Mouse (Mus musculus) small intestine, adult 2 months (tissue): ENCODE measurements around the gene Gm20422. TPM values are rescaled to one million over a fixed set of nuclear protein-coding genes. Genes with fewer than 3 reads are reported as not detected.

Source experiments
- H3K27ac ChIP-seq: fragments of 200-500 bp; 2 replicates; pipeline ENCODE4 v1.5.1; 2012; ENCODE audit warnings: low read depth, low read length, control low read depth, inconsistent platforms; ENCODE audit not compliant: insufficient read depth
- H3K27me3 ChIP-seq: fragments of 200-500 bp; 2 replicates; pipeline ENCODE4 v1.6.1; 2012; ENCODE audit warnings: mild to moderate bottlenecking, moderate library complexity, low read length, inconsistent platforms; ENCODE audit not compliant: control insufficient read depth, insufficient read depth
- H3K36me3 ChIP-seq: fragments of 200-500 bp; 2 replicates; pipeline ENCODE4 v1.6.1; 2012; ENCODE audit warnings: mild to moderate bottlenecking, low read length, control low read depth, inconsistent platforms; ENCODE audit not compliant: control insufficient read depth, insufficient read depth
- H3K4me1 ChIP-seq: fragments of 200-500 bp; 2 replicates; pipeline ENCODE4 v1.6.1; 2012; ENCODE audit warnings: low read length, inconsistent platforms, mixed read lengths; ENCODE audit not compliant: control insufficient read depth, insufficient read depth, insufficient read length
- H3K4me3 ChIP-seq: fragments of 200-500 bp; 2 replicates; pipeline ENCODE4 v1.5.1; 2012; ENCODE audit warnings: low read depth, mild to moderate bottlenecking, control low read depth, inconsistent platforms, low read length, moderate library complexity
- CTCF ChIP-seq: fragments of 200-500 bp; IDR thresholded peaks from 2 replicates; pipeline ENCODE4 v1.5.1; 2012; ENCODE audit warnings: low read depth, mild to moderate bottlenecking, control low read depth, inconsistent platforms, low read length, moderate library complexity, mixed read lengths; ENCODE audit not compliant: insufficient replicate concordance, insufficient read length; ENCODE audit errors: extremely low read depth
- POLR2A ChIP-seq: fragments of 200-500 bp; IDR thresholded peaks from 2 replicates; pipeline ENCODE4 v1.6.1; 2012; ENCODE audit warnings: low read depth, mild to moderate bottlenecking, control low read depth, inconsistent platforms, low read length, moderate library complexity
- WGBS: fragments of 180-500 bp; shearing (Covaris S2); methylation state at CpG from one replicate; pipeline ENCODE4 v1.1.7; 2018; 5-methylcytosine and 5-hydroxymethylcytosine counted together
- polyA plus RNA-seq: library from polyadenylated mRNA; depleted of rRNA; stranded (reverse); fragments of >200 nt; gene quantifications from 2 replicates; pipeline ENCODE4 v1.2.3, GENCODE M21; 2012

The Gm20422 gene
- polyA plus RNA-seq, 1 experiment = not detected

- Histone ChIP-seq H3K4me1 (no peaks in the 10 kb centered on the region), H3K27ac (no peak overlapping the region), H3K27me3 (no peaks in the 10 kb centered on the region), H3K36me3 (no peaks in the 10 kb centered on the region), H3K4me3 (no peak overlapping the region)
- TF ChIP-seq POLR2A (no peak), CTCF (no peak)
- 65% methylated on average over 9 of the region's 12 CpGs for WGBS
Measured at GRCm38 (mm10) chr8:69777111-69777510, 2.4 kb upstream of the Gm20422 start.

- 42% methylated on average over 2 of the region's 2 CpGs for WGBS
- peaks cover 1% of the 10 kb centered on the region; the same call in 1 of the 2 replicates for H3K36me3 ChIP-seq
- H3K4me1 ChIP-seq = no peaks in the 10 kb centered on the region
- no peak overlapping the region for H3K4me3 ChIP-seq
- H3K27me3 ChIP-seq = no peaks in the 10 kb centered on the region
- TF ChIP-seq CTCF (no peak), POLR2A (no peak)
- no peak overlapping the region for H3K27ac ChIP-seq
Measured at GRCm38 (mm10) chr8:69775149-69775534, 456 bp upstream of the Gm20422 start.

GRCm38 (mm10) chr8:69772106-69772505 is 2.6 kb downstream of the Gm20422 start:
- H3K4me3 ChIP-seq = no peak overlapping the region
- H3K36me3 ChIP-seq = peaks cover 17% of the 10 kb centered on the region
- no peak overlapping the region for H3K27ac ChIP-seq
- no peaks in the 10 kb centered on the region for H3K27me3 ChIP-seq
- TF ChIP-seq CTCF = no peak
- TF ChIP-seq POLR2A = no peak
- WGBS = 87% methylated on average over 2 of the region's 2 CpGs
- H3K4me1 ChIP-seq = no peaks in the 10 kb centered on the region

GRCm38 (mm10) chr8:69771221-69771620 is 3.5 kb downstream of the Gm20422 start:
- Histone ChIP-seq H3K27ac (no peak overlapping the region), H3K4me3 (no peak overlapping the region), H3K27me3 (no peaks in the 10 kb centered on the region), H3K36me3 (peaks cover 25% of the 10 kb centered on the region), H3K4me1 (no peaks in the 10 kb centered on the region)
- TF ChIP-seq CTCF (no peak), POLR2A (no peak)
- WGBS = 77% methylated on average over 9 of the region's 9 CpGs

GRCm38 (mm10) chr8:69761814-69762445 is 12.8 kb downstream of the Gm20422 start:
- H3K27ac ChIP-seq = no peak overlapping the region
- WGBS = 93% methylated on average over 4 of the region's 4 CpGs
- peaks cover 44% of the 10 kb centered on the region for H3K36me3 ChIP-seq
- TF ChIP-seq POLR2A (no peak), CTCF (no peak)
- no peaks in the 10 kb centered on the region for H3K27me3 ChIP-seq
- H3K4me1 ChIP-seq = no peaks in the 10 kb centered on the region
- no peak overlapping the region for H3K4me3 ChIP-seq

GRCm38 (mm10) chr8:69758316-69758715 is 16.4 kb downstream of the Gm20422 start:
- TF ChIP-seq CTCF (no peak), POLR2A (no peak)
- 83% methylated on average over 5 of the region's 5 CpGs for WGBS
- Histone ChIP-seq H3K4me1 (no peaks in the 10 kb centered on the region), H3K27me3 (no peaks in the 10 kb centered on the region), H3K36me3 (peaks cover 21% of the 10 kb centered on the region), H3K4me3 (no peak overlapping the region), H3K27ac (no peak overlapping the region)

GRCm38 (mm10) chr8:69752437-69752836 is 22.2 kb downstream of the Gm20422 start:
- TF ChIP-seq CTCF = no peak
- TF ChIP-seq POLR2A = no peak
- Histone ChIP-seq H3K4me3 (no peak overlapping the region), H3K4me1 (peaks cover 3% of the 10 kb centered on the region; the same call in 1 of the 2 replicates), H3K27ac (no peak overlapping the region), H3K36me3 (peaks cover 8% of the 10 kb centered on the region), H3K27me3 (no peaks in the 10 kb centered on the region)
- 88% methylated on average over 2 of the region's 2 CpGs for WGBS

GRCm38 (mm10) chr8:69749544-69750454 is 24.9 kb downstream of the Gm20422 start, which contains the start of gene Zfp963:
Gene Zfp963, minus strand, starts transcription at chr8:69749970.
- H3K27ac ChIP-seq = peak within 1 kb of the TSS; percentile 98
- 3% methylated on average over 48 of the region's 48 CpGs for WGBS
- no peak for TF ChIP-seq CTCF
- peak; percentile 89 for TF ChIP-seq POLR2A
- no peaks in the 10 kb centered on the region for H3K36me3 ChIP-seq
- H3K4me1 ChIP-seq = peaks cover 3% of the 10 kb centered on the region; the same call in 1 of the 2 replicates
- peak within 1 kb of the TSS; percentile 85 for H3K4me3 ChIP-seq
- H3K27me3 ChIP-seq = no peaks in the 10 kb centered on the region
